Mouse (Mus musculus) megakaryocyte, embryonic 14.5 days (primary cell): ENCODE results near the gene Kctd21.

ENCODE experiments used
- FLI1 ChIP-seq: IDR thresholded peaks from 2 replicates; pipeline ENCODE4 v1.6.1; 2012; ENCODE audit warnings: low read length, inconsistent platforms, mixed read lengths
- GATA1 ChIP-seq: IDR thresholded peaks from 3 replicates; pipeline ENCODE4 v1.6.1; 2012; ENCODE audit warnings: mixed read lengths, low read length, inconsistent platforms, borderline replicate concordance

GRCm38 (mm10) chr7:97310341-97310635 lies 21.8 kb upstream of the Kctd21 start:
- TF ChIP-seq GATA1, result no peak
- no peak for TF ChIP-seq FLI1
